Mouse (Mus musculus) spleen, adult 2 months (tissue): ENCODE measurements at regions not wholly inside any gene's neighbourhood (a gene's known extent, or its start where the extent isn't known, plus 50 kb on each side); places are given as distances from the start of the nearest gene placed in this dataset.

Experiments
- DNase-seq, 2 experiments: peaks; one replicate each; pipeline versions ENCODE4 v3.0.0 to v3.0.0-alpha.2; 2012 to 2021; ENCODE audit warnings: low spot score in 2 of 2, low read depth in 1 of 2
- H3K27ac ChIP-seq: fragments of 200-500 bp; 2 replicates; pipeline ENCODE4 v1.5.1; 2012; ENCODE audit warnings: low read length, inconsistent platforms; ENCODE audit not compliant: insufficient read depth
- H3K27me3 ChIP-seq: fragments of 200-500 bp; 2 replicates; pipeline ENCODE4 v1.6.1; 2012; ENCODE audit warnings: mild to moderate bottlenecking, moderate library complexity, low read length, inconsistent platforms; ENCODE audit not compliant: control insufficient read depth, insufficient read depth
- H3K36me3 ChIP-seq: fragments of 200-500 bp; 2 replicates; pipeline ENCODE4 v1.6.1; 2012; ENCODE audit warnings: mild to moderate bottlenecking, low read length, inconsistent platforms; ENCODE audit not compliant: control insufficient read depth, insufficient read depth
- H3K4me1 ChIP-seq: fragments of 200-500 bp; 2 replicates; pipeline ENCODE4 v1.6.1; 2011; ENCODE audit warnings: inconsistent platforms; ENCODE audit not compliant: control insufficient read depth, insufficient read depth, insufficient read length
- H3K4me3 ChIP-seq: fragments of 200-500 bp; 2 replicates; pipeline ENCODE4 v1.5.1; 2011; ENCODE audit warnings: mild to moderate bottlenecking, inconsistent platforms; ENCODE audit not compliant: insufficient read depth, insufficient read length; ENCODE audit errors: extremely low read depth
- CTCF ChIP-seq: fragments of 200-500 bp; IDR thresholded peaks from 2 replicates; pipeline ENCODE4 v1.5.1; 2011; ENCODE audit warnings: mild to moderate bottlenecking, inconsistent platforms; ENCODE audit not compliant: insufficient read depth, insufficient read length, insufficient replicate concordance; ENCODE audit errors: extremely low read depth
- POLR2A ChIP-seq: fragments of 200-500 bp; IDR thresholded peaks from 2 replicates; pipeline ENCODE4 v1.6.1; 2011; ENCODE audit warnings: low read depth, low read length, inconsistent platforms
- WGBS: fragments of 180-500 bp; shearing (Covaris S2); methylation state at CpG from one replicate; pipeline ENCODE4 v1.1.7; 2018; 5-methylcytosine and 5-hydroxymethylcytosine counted together

- no peak for DNase-seq
- H3K36me3 ChIP-seq: no peaks in the 10 kb centered on the region
- no peaks in the 10 kb centered on the region for H3K27me3 ChIP-seq
- H3K27ac ChIP-seq: no peak overlapping the region
- whole genome bisulfite sequencing: 93% methylated on average over 6 of the region's 6 CpGs
- no peak overlapping the region for H3K4me3 ChIP-seq
- TF ChIP-seq CTCF: no peak
- TF ChIP-seq POLR2A: no peak
- no peaks in the 10 kb centered on the region for H3K4me1 ChIP-seq
These were observed 563.8 kb upstream of the Atp2b1 start for GRCm38 (mm10) chr10:98350318-98350926.

GRCm38 (mm10) chr10:98352061-98352460 is 562.1 kb upstream of the Atp2b1 start:
- no peak for DNase-seq
- TF ChIP-seq CTCF: no peak
- TF ChIP-seq POLR2A: no peak
- Histone ChIP-seq H3K36me3 (no peaks in the 10 kb centered on the region), H3K27ac (no peak overlapping the region), H3K27me3 (no peaks in the 10 kb centered on the region), H3K4me1 (no peaks in the 10 kb centered on the region), H3K4me3 (no peak overlapping the region)
- whole genome bisulfite sequencing: 87% methylated on average over 2 of the region's 2 CpGs

- H3K27ac ChIP-seq: no peak overlapping the region
- H3K4me3 ChIP-seq: no peak overlapping the region
- H3K27me3 ChIP-seq: no peaks in the 10 kb centered on the region
- no peaks in the 10 kb centered on the region for H3K36me3 ChIP-seq
- no peaks in the 10 kb centered on the region for H3K4me1 ChIP-seq
- no peak for TF ChIP-seq CTCF
- TF ChIP-seq POLR2A: no peak
- no peak for DNase-seq
- WGBS: 89% methylated on average over 2 of the region's 2 CpGs
These were observed 559.7 kb upstream of the Atp2b1 start for GRCm38 (mm10) chr10:98354486-98354885.

- no peak overlapping the region for H3K27ac ChIP-seq
- no peaks in the 10 kb centered on the region for H3K4me1 ChIP-seq
- H3K36me3 ChIP-seq: no peaks in the 10 kb centered on the region
- 58% methylated on average over 2 of the region's 2 CpGs for WGBS
- no peaks in the 10 kb centered on the region for H3K27me3 ChIP-seq
- no peak for TF ChIP-seq CTCF
- TF ChIP-seq POLR2A: no peak
- no peak for DNase-seq
- H3K4me3 ChIP-seq: no peak overlapping the region
These were observed 549.6 kb upstream of the Atp2b1 start for GRCm38 (mm10) chr10:98364604-98365003.

GRCm38 (mm10) chr10:98372561-98372960 is 541.6 kb upstream of the Atp2b1 start:
- Histone ChIP-seq H3K36me3 (no peaks in the 10 kb centered on the region), H3K27me3 (no peaks in the 10 kb centered on the region), H3K4me3 (no peak overlapping the region), H3K4me1 (no peaks in the 10 kb centered on the region), H3K27ac (no peak overlapping the region)
- no peak for TF ChIP-seq POLR2A
- TF ChIP-seq CTCF: no peak
- no peak for DNase-seq
- WGBS: 63% methylated on average over 4 of the region's 4 CpGs

- no peaks in the 10 kb centered on the region for H3K36me3 ChIP-seq
- H3K4me1 ChIP-seq: no peaks in the 10 kb centered on the region
- TF ChIP-seq CTCF: no peak
- TF ChIP-seq POLR2A: no peak
- DNase-seq: no peak
- WGBS: 72% methylated on average over 3 of the region's 3 CpGs
- no peak overlapping the region for H3K27ac ChIP-seq
- no peaks in the 10 kb centered on the region for H3K27me3 ChIP-seq
- H3K4me3 ChIP-seq: no peak overlapping the region
These were observed 540.9 kb upstream of the Atp2b1 start for GRCm38 (mm10) chr10:98373314-98373713.

- no peak overlapping the region for H3K4me3 ChIP-seq
- H3K27ac ChIP-seq: no peak overlapping the region
- H3K36me3 ChIP-seq: no peaks in the 10 kb centered on the region
- TF ChIP-seq CTCF (no peak), POLR2A (no peak)
- no peaks in the 10 kb centered on the region for H3K27me3 ChIP-seq
- DNase-seq: no peak
- no peaks in the 10 kb centered on the region for H3K4me1 ChIP-seq
These were observed 539.5 kb upstream of the Atp2b1 start for GRCm38 (mm10) chr10:98374684-98375083.
